Mouse (Mus musculus) olfactory bulb, adult 2 months (tissue): ENCODE results near the gene Lgi1.

Source experiments
- CTCF ChIP-seq: fragments of 200-500 bp; IDR thresholded peaks from 2 replicates; pipeline ENCODE4 v1.5.1; 2012; ENCODE audit warnings: low read depth, mild to moderate bottlenecking, low read length, moderate library complexity; ENCODE audit not compliant: insufficient read depth
- POLR2A ChIP-seq: fragments of 200-500 bp; IDR thresholded peaks from 2 replicates; pipeline ENCODE4 v1.6.1; 2012; ENCODE audit warnings: mild to moderate bottlenecking, low read depth, low read length, moderate library complexity; ENCODE audit not compliant: insufficient read depth

DNA sequence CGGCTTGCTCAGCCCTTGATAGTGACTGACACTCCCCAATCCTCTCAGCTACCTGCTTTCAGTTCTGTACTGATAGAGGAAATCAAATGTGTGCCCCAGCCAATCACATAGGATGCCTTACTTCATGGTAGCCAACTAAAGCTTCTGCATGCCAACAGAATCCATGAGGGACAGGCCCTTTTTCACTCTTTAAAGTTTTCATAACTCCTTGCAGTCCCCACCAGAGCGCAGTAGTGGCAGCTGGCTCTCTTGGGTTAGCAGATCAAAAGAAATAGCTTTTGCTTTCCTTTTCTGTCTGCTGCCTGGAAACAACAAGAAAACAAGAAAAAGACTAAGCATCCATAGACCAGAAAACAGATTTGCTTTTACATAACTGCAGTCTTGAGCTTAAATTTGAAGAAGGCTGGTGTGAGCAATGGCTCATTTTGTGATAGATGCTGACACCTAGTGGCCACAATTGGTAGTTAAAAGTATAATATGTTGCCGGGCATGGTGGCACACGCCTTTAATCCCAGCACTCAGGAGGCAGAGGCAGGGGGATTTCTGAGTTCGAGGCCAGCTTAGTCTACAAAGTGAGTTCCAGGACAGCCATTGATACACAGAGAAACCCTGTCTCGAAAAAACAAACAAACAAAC is 88.3 kb downstream of the Lgi1 start:
- no peak for TF ChIP-seq CTCF
- no peak for TF ChIP-seq POLR2A
